ENCODE assay signal across 8 mouse cellular contexts in the genomic region with DNA sequence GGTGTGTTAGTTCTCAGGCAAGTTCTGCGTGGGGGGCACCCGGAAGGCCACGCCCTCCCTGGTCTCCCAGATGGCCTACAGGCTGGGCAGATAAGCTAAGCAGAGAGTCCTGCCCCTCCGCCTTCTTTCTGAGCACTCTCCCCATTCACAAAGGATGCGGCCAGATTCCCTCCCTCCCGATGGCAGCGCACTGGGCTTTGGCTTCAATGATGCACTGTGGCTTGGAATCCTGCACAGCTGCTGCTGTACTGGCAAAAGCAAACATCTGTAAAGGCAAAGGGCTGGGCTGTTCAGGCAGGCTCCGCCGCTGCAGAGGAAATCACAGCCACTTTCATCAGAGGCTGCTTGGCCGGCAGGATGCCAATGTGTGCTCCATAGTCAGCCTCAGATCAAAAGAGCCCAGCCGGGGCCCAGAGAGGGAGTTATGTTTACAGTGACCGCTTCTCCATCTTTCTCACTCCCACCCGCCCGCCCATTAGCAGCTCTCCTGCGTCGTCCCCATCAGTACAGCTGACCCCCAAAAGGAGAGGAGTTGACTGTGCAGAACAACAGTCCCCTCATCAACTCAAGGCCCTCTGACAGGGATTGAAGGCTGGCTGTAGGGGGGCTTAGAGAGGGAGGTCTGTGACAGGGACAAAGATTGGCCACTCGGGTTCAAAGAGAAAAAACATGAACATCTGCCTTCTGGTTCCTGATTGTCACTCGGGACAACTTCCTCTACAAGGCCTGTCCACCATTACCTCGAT. TPM values are rescaled to one million over a fixed set of nuclear protein-coding genes. Genes with fewer than 3 reads are reported as not detected.
DNase-seq lines count a peak whose midpoint lies in the region; ATAC-seq lines count a peak whose summit lies in the region.

No protein-coding gene starts in this region.

- peak; percentile 43; the same call in 1 of the 2 replicates for ATAC-seq in erythroblast, adult 5-6 weeks (replicated peaks; ENCODE audit: low FRiP score, poor library complexity, severe bottlenecking)
- peak; percentile 76 for ATAC-seq in liver, embryonic 12.5 days
- ATAC-seq in activated CD4-positive, CD25-positive, alpha-beta regulatory T cell, adult 4 months = no peak

- peak overlapping the region; percentile 43 for H3K9ac ChIP-seq in liver, embryonic 12.5 days

- H3K4me1 ChIP-seq in liver, embryonic 12.5 days = peaks cover 68% of the 10 kb centered on the region

- H3K9me3 ChIP-seq in liver, embryonic 12.5 days (replicated peaks) = no peaks in the 10 kb centered on the region

- no peaks in the 10 kb centered on the region for H3K27me3 ChIP-seq in liver, embryonic 12.5 days (replicated peaks)

- peak overlapping the region; percentile 67 for H3K4me2 ChIP-seq in liver, embryonic 12.5 days

- peaks cover 45% of the 10 kb centered on the region for H3K36me3 ChIP-seq in liver, embryonic 12.5 days

- WGBS in liver, embryonic 12.5 days (ENCODE audit: insufficient replicate concordance) = 14% methylated on average over 19 of the region's 19 CpGs

- DNase-seq in cerebellum, postnatal 25 days = peak; percentile 57 to 73
- no peak for DNase-seq in cerebellum, adult 9-11 months
- DNase-seq in NIH3T3 (ENCODE audit: low read depth) = peak; percentile 63
- peak; percentile 85 for DNase-seq in heart, postnatal 4 days
- peak; percentile 65 for DNase-seq in naive thymus-derived CD4-positive, alpha-beta T cell, adult 2 months (ENCODE audit: low read depth)

- peak overlapping the region; percentile 34 for H3K4me3 ChIP-seq in liver, embryonic 12.5 days

- H3K27ac ChIP-seq in liver, embryonic 12.5 days = peak overlapping the region; percentile 85

RNA-seq across cellular contexts. Expression of a gene that starts 21.0 kb away (rescaled TPM):
- 14.4 and 27.9 TPM in 2 replicates for total RNA-seq in erythroblast, adult 5-6 weeks (2015; ENCODE audit: low replicate concordance)
- total RNA-seq in erythroblast, adult 5-6 weeks (2017; ENCODE audit: low replicate concordance) = 6.8 and 7.9 TPM in 2 replicates
- 10 to 100 TPM; 42.3 to 49.1 TPM for total RNA-seq in heart, postnatal 4 days (2021)
- 20.9 and 21.8 TPM in 2 replicates for polyA plus RNA-seq in liver, embryonic 12.5 days (2016; fragmentation: Nextera tagmentation; extraction: Ambion mirVana)
- 10 to 100 TPM; 17.6 to 22.8 TPM for polyA plus RNA-seq in activated CD4-positive, CD25-positive, alpha-beta regulatory T cell, adult 4 months (2017; shearing (Covaris generic))

RNA-seq across cellular contexts. Expression of a gene that starts 37.7 kb away (rescaled TPM):
- 1.9 and 5.2 TPM in 2 replicates for total RNA-seq in erythroblast, adult 5-6 weeks (2015; ENCODE audit: low replicate concordance)
- 4.9 and 10.3 TPM in 2 replicates for total RNA-seq in erythroblast, adult 5-6 weeks (2017; ENCODE audit: low replicate concordance)
- total RNA-seq in heart, postnatal 4 days (2021) = 10 to 100 TPM; 29.6 to 42.2 TPM
- polyA plus RNA-seq in liver, embryonic 12.5 days (2016; fragmentation: Nextera tagmentation; extraction: Ambion mirVana) = 15.2 and 16.7 TPM in 2 replicates
- polyA plus RNA-seq in activated CD4-positive, CD25-positive, alpha-beta regulatory T cell, adult 4 months (2017; shearing (Covaris generic)) = 10 to 100 TPM in 1 of 2 experiments, 1 to 10 TPM in 1; 9.9 to 12.9 TPM
